Mouse (Mus musculus) heart, postnatal 14 days (tissue): ENCODE data around the gene Dnm3. TPM values are rescaled to one million over a fixed set of nuclear protein-coding genes. Genes with fewer than 3 reads are reported as not detected.
"Not testable (repeated sequence)": the region's sequence is repeated elsewhere in the genome, so short reads cannot be mapped to it uniquely, and the experiment has no call there.

Experiments used
- DNase-seq, 2 experiments: peaks; one replicate each; pipeline ENCODE4 v3.0.0; 2021 to 2022
- intact Hi-C: fragments of 180-260 bp; cut with DNase I; formaldehyde crosslinking; loops from one replicate; pipeline ENCODE4 v1.15.1; 2025
- total RNA-seq, 2 experiments: library from RNA; stranded (reverse); gene quantifications; 2 replicates each; pipeline ENCODE4 v1.2.3; 2021

Gene Dnm3
- total RNA-seq, 2 experiments from 2014 or later = 11.1 to 14.9 TPM

DNA sequence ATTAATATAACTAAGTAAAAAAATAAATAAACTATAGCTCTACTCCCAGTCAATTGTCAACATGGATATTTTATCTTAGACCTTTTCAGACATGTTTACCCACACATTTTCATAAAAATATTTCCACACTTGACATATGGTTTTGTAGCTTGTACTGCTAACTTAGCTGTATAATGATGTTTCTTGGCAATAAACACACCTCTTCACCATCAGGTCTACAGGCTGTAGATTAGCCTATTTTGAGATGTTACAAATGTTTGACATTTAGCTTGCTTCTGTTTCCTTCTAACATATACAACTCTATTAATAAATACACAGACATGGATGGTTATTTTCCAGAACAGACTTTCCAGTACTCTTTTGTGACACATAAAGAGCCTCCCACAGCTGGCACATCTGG, 38.3 kb downstream of the Dnm3 start:
- no peak for DNase-seq
- intact Hi-C loops = no loop called here

DNA sequence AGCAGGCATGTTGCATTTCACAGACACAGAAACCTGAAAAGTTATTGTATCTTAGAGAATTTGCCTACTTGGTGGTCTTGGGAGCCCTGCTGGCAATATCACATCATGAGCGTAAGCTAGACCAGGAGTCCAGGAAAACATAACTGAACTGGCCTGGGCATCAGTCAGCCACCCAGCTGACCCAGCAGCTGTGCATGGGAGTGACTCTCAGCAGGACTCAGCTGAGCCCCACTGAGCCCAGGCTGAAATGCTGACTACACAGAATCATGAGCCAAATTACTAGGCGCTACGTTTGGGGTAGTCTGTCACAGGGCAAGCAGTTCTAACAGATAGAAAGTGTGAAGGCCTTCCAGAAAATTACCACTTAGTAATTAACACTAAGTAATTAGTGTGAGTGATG, 41.2 kb downstream of the Dnm3 start:
- DNase-seq = no peak
- intact Hi-C loops = no loop called here

DNA sequence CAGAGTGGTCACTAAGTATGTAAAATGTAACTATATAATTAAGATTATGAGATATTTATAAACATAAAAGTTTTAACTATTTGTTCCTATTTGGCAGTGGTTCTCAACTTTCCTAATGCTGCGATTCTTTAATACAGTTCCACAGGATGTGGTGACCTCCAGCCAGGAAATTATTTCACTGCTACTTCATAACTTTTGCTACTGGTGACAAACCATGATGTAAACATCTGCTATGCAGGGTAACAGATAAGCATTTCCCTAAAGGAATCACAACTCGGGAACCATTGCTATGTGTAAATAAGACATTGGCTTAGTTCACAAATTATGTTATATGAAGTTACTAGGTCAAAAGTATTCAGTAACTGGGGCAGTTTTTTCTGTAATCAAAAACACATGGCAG, 48.9 kb downstream of the Dnm3 start:
- intact Hi-C loops = no loop called here

DNA sequence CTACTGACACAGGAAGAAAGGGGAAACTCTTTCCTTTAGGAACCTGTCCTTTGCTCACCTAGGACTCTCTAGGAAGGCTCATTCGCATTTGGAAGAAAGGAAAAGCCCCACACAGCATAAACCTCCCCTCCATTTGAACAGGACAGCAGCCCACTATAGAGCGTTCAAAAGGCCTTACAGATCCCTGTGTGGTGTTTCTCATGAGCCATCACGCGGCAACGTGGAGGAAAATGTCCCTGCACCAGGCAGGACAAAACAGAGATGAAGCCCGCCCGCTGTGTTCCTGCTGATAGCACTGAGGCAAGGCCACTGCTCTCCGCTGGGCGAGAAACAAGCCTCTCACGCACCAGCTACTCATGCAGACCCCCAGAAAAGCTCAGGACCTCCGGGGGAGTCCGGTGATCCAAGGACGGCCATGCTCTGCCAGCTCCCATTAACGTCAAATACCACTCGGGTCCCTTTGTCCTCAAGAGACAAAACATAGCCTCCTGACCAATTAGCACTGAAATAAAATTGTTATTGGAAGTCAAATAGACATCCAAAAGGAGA, 51.8 kb downstream of the Dnm3 start:
- intact Hi-C loops = no loop called here
- DNase-seq = no peak

More for the DNA sequence above, 48.9 kb downstream of the Dnm3 start:
- DNase-seq = no peak

DNA sequence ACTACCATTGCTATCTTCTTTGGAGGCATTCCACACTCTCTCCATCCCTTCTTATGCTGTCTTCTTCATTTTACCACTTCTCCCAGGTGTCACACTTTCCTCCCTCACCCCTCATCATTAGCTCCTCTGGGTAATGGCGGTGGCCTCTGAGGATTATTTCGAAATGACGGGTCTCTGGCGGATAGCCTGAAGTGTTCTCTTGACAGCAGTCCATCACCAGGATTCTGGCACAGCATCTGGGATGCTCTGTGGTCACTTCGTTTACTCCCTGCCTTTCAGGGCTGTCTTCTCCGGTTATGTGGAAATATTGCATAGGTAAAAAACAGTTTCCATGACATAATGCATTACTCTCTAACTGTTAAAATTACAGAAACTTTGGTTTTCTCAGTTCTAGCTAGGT, 55.0 kb downstream of the Dnm3 start:
- no peak for DNase-seq
- intact Hi-C loops = no loop called here

DNA sequence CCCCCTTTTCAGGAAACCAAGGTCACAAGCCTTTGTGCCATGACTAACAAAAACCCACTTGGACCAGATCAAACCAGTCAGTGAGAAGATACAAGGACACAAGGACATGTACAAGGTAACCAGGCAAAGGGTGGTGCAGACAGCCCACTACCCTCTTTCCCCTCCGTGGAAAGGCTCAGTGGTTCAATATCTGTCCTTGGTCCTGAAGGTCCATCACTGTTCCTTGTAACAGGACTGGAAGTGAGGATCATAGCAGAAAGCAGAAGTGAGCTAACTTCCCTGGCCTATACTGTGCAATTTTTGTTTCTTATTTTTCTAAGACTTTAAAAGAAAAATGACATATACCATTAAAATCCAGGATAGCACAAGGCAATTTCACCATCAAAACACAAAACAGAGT, 64.0 kb downstream of the Dnm3 start:
- intact Hi-C loops = no loop called here
- DNase-seq = no peak

DNA sequence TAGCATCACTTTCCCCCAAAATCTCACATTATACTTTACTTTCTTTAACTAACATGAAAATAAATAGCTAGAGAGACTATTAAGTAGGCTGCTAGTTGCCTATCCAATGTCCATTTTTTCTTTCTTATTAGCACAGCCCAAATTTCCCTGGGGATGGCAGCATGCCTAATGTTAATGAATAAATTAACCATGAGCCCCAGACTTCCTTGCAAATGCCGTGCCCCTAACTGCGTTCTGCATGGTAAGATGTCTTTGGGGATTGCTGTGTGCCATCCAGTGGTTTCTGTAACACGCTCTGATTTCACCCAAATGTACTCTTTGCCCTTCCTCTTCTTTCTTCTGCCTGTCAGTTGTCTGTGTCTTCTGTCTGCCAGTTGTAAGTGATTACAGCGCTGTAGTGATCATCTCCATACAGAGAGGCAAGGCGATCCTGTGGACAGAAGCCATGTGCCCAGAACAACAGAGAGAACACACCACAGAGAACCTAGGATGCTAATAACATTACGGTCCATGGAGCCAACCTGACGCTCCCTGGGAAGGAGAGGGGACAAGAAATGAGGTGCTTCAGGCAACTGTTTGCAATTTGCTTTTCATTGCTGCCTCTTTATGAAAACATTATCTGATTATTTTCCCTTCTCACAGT, 64.9 kb downstream of the Dnm3 start:
- intact Hi-C loops = no loop called here
- DNase-seq = no peak

DNA sequence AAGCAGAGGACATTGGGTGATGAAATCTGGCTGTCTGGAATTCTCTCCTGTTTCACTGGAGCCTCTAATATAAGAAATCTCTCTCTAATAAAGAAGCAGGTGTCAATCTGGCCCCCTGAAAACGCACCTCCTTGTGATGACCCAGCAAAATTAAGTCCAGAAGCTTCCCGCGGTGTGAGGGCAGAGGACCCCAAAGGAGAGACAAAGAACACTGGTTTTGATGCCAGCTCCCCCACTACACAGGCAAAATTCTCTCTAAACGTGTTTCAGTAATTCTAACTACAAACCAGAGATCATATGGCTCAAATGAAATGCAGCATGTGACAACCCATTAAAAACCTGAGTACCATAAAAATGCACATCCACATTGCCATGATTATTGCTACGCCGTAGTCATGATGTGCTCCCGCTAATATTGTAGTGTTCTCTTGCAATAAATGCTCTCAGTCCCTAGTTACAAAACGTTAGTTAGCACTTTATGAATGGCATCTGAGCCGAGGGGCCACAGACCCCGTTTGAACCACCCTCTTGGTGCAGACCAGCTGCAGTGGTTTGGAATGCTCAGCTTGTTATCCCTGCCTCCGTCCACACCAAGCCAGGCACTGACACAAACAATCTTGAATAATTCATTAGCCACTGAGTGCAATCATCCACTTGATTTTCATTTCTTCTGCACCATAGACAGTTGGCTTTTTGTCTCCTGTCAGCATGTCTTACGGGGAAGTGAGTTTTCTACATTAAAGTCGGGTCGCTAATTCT, 67.4 kb downstream of the Dnm3 start:
- DNase-seq = no peak
- intact Hi-C loops = no loop called here

DNA sequence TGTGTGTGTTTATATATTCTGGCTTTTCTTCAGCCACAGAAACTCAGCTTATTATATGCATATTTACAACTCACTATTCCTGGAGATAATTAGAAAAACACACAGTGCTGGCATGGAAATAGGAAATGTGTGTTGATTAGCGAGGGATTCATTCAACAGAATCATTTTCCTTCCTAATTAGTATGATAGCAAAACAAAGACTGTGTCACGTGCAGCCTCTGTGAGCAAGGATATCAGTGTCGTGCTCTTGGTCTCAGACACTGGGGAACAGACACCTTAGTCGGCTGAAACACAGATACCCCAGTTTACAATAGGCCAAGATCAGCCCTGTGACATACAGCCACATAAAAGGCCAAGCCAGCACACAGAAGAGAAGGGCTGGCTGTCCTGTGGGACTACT, 83.3 kb downstream of the Dnm3 start:
- DNase-seq = no peak
- intact Hi-C loops = no loop called here

DNA sequence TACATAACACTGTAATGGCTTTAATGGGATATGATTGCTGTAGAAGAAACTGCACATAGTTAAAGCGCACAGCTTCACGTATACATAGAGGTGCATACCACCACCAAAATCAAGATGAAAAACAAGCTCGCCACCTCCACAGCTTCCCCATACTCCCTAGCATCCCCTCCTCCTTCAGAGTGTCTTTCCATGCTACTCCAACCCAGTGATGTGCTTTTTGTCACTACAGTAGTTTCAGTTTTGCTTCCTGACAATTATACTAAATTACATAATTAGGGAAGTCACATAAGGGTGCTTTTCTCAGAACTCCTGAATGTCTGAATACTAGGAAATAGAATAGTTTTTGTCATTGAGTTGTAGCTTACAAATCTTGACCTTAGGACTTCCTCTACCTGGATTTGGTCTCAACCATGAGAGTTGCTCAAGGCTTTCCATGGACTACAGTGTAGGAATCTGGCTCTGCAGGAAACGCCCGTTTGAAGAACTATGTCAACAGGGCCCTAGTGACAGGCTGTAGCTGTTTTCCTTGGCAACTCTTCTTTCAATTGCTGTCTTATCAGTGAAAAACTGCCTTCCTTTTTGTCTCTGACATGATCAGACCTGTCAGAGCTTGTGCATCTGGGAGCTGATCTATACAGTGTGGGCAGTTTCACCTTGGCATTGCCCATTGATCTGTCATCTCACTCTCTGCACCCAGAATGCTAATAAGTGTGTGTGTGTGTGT, 89.2 kb downstream of the Dnm3 start:
- intact Hi-C loops = no loop called here

DNA sequence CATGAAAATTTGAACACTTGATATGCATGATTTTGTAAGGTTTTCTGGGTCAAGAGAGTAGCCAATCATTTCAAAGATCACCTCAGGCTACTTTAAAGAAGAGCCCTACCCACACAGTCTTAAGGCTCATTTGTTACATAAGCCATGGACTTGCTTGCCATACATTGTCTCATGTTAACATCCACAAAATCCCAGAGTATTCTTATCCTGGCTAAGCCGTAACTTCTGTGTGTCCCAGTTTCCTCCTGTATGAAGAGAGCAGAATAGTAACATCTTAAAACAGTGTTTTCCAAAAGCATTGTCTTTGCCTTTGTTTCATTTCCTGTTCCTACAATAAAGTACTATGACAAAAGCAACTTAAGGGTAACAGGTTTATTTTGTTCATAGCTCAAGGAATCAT, 104.8 kb downstream of the Dnm3 start:
- intact Hi-C loops = loop anchor here (5.0 kb wide), 1 partner anchor 149 kb away; no protein-coding TSS in a partner anchor
- not testable (repeated sequence) for DNase-seq

More for the DNA sequence above, 89.2 kb downstream of the Dnm3 start:
- no peak for DNase-seq

DNA sequence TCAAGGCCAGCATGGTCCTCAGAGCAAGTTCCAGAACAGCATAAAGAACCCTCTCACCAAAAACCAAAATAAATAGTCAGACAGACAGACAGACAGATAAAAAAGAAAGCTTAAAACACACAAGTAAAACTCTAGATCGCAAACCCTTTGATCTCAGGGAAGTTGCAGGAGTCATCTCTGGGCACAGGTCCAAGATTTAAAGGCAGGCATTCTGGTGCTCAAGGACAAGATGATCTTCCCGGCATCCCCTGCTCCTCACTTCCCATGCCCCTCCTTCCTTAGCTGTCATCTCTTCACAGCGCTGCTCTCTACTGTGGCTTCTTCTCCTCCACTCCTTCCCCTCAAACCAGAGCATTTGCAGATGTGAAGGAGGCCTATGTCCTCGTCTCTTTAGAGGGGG, 108.1 kb downstream of the Dnm3 start:
- no peak for DNase-seq
- intact Hi-C loops = loop anchor here (5.0 kb wide), 1 partner anchor 153 kb away; no protein-coding TSS in a partner anchor

DNA sequence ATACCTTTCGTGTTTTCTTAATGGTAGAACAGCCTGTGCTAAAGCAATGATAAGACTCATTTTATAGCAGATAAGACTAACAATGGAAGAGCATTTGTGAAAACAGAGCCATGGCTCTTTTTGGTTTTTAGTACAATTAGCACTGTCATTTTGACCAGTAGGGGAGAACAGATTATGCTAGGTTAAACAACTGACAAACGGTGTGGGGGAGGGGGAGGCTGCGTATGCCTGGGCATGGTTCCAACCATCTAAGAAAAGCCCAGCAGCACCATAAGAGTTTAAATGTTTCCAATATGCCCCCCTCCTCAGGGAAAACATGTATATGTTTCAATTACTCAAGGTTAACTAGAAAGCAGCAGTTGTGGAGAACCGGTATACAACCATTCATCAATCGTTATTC, 115.9 kb downstream of the Dnm3 start:
- DNase-seq = peak in 1 of 2 experiments; percentile 37
- intact Hi-C loops = no loop called here

DNA sequence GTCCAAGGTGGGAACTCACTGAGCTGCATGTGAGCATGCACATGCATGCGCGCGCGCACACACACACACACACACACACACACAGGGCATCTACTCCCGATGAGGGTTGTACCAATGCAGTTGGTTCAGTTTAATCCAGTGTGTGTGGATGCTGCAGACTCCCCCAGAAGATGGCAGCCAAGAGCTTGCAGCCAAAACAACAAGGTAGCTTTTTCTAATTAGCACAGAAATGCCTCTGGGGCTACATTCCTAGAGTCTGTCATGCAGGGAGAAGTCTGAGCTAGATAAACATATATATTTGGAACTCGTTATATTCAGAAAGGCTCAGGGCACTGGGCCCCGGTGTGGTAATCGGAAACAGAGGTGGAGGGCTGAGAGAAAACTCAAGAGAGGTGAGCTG, 118.6 kb downstream of the Dnm3 start:
- intact Hi-C loops = loop anchor here (10.0 kb wide), 3 partner anchors 116 to 306 kb away; partner anchors contain the start of gene Dnm3
- DNase-seq = peak; percentile 48 to 54

DNA sequence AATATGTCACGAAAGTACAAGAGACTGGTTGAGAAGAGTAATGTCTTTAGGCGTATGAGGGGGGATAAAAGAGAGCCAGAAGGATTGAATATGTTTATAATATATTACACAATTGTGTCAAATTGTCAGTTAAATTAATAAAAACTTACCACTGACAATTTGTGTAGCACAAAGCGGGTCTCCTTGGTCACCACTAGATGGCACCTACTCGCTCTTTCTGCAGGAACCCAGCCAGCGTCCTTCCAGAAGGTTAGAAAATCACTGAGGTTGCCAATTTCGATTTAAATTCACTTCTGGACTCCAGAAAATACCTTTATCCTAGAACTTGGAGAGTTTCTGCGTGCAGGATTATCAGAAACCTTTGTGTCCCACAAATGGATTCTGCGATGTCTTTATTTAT, 119.8 kb downstream of the Dnm3 start:
- peak; percentile 14 to 60 for DNase-seq
- intact Hi-C loops = loop anchor here (10.0 kb wide), 3 partner anchors 117 to 307 kb away; partner anchors contain the start of gene Dnm3

DNA sequence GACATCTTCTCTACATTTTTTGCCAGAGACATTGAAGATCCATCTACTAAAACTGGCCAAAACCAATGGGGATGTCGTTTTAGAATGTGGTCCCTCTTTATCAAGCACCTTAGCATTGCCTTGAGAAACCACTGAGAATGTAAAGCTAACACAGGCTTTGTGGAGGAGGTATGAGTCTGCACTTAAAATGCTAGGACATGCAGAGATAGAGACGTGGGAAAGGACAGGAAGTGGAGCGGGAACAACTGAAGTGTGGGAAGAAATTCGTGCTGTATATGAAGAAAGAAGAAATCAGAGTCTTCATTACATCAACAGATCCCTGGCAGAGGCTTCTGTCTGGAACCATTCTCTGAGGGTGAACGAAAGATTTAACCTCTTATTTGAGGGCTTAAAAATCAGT, 121.4 kb downstream of the Dnm3 start:
- no peak for DNase-seq
- intact Hi-C loops = loop anchor here (10.0 kb wide), 3 partner anchors 118 to 308 kb away; partner anchors contain the start of gene Dnm3

DNA sequence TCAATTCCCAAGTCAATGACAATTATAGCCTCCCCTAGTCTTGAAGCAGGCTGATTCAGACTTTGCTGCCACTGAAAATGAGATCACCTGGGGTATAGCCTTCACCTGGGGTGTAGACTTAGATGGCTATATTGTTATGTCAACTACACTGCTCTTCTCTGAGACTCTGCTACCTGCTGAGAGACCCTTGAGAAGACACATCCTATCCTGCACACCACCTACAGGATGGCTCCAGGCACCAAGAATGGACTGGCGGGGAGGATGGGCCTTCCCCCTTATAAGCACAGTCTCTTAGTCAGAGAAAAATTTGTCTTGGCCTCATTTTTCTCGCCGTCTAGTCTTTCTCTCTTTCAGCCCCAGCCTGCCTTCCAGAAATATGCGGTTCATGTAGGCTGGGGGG, 123.1 kb downstream of the Dnm3 start:
- intact Hi-C loops = loop anchor here (10.0 kb wide), 3 partner anchors 120 to 310 kb away; partner anchors contain the start of gene Dnm3
- no peak for DNase-seq

DNA sequence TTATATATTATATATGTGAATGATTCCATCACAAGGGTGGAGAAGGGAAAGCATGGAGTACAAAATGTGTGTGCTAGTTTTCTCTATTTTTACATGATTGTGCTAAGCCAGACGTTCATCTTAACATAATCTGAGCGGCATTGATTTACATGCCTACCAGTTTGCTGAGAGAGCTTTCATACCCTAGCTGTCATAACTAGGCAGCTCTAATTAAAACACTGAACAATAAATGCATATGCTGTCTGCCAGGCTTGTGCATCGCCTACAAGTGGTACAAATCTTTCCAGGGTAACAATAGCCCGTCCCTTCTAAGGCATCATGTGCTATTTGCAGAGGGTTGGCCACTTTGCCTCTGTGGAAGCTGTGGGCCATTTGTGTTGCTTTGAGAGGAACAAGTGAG, 124.0 kb downstream of the Dnm3 start:
- no peak for DNase-seq
- intact Hi-C loops = loop anchor here (10.0 kb wide), 3 partner anchors 121 to 311 kb away; partner anchors contain the start of gene Dnm3

DNA sequence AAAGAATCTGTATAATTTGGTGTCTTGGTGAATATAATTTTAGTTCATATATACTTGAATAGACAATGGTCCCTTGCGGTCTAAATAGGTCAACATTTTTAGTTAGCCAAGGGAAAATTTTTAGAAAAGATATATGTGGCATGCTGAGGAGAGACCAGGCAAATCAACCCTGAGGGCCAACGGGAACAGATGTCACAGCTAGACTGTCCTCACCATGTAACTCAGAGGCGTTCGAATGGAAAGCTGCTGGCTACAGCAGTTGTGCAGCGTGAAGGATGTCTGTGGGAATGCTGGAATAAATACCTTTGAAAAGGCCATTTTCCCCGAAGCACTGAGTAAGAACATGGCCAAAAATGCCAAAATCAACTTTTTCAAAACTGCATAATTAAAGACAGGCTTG, 128.5 kb downstream of the Dnm3 start:
- intact Hi-C loops = no loop called here
- no peak for DNase-seq

DNA sequence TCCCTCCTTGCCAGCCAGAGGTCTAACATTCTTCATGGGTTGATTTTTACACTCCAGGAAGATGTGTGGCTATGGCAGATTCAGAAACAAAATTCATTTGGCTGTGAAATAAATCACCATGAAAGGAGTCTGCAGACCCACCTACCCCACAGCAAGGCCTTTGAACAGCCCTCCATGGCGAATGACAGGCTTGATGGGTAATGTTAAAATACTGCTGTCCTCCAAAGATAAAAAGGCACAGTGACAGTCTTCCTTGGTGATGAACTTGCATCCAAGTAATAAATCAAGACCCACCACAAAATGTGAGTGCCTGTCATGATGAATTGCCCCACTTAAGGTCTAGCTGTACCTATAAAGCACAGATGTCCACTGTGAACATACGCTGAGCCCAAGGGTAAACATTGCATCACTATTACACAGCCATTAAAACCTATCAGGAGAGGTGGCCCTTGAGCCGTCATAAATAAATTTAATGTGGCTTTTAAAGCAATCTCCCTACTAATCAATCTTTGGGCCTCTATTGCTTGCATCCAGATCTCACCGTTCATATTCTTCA, 131.3 kb downstream of the Dnm3 start:
- DNase-seq = no peak
- intact Hi-C loops = no loop called here
